Mouse (Mus musculus) embryo, embryonic 11.5 days (tissue): Measurements from ENCODE around the gene Mycl.

Experiments
- DNase-seq: peaks from one replicate; pipeline ENCODE4 v3.0.0-alpha.2; 2012; ENCODE audit warnings: low read depth, low spot score

Gene Mycl

GRCm38 (mm10) chr4:122995404-122996220 lies at the start of gene Mycl:
TSS of gene Mycl (plus strand) at chr4:122995652.
- DNase-seq, result peak; percentile 74

GRCm38 (mm10) chr4:122947223-122947622 lies 48.2 kb upstream of the Mycl start:
- no peak for DNase-seq

GRCm38 (mm10) chr4:122949096-122949495 lies 46.4 kb upstream of the Mycl start:
- no peak for DNase-seq

- DNase-seq, result no peak
Measured at GRCm38 (mm10) chr4:122954680-122955411, 40.6 kb upstream of the Mycl start.

- peak; percentile 73 for DNase-seq
Measured at GRCm38 (mm10) chr4:122955412-122956136, 39.9 kb upstream of the Mycl start.

- no peak for DNase-seq
Measured at GRCm38 (mm10) chr4:122956301-122956700, 39.2 kb upstream of the Mycl start.

- no peak for DNase-seq
Measured at GRCm38 (mm10) chr4:122958491-122959031, 36.9 kb upstream of the Mycl start.

GRCm38 (mm10) chr4:122959816-122960215 lies 35.6 kb upstream of the Mycl start:
- no peak for DNase-seq

- DNase-seq, result no peak
Measured at GRCm38 (mm10) chr4:122960321-122961099, 34.9 kb upstream of the Mycl start.

- no peak for DNase-seq
Measured at GRCm38 (mm10) chr4:122961100-122961567, 34.3 kb upstream of the Mycl start, which contains the start of gene Mfsd2a. TSS of gene Mfsd2a (minus strand) at chr4:122961188.

GRCm38 (mm10) chr4:122961589-122961988 lies 33.9 kb upstream of the Mycl start:
- DNase-seq, result no peak

- DNase-seq, result no peak
Measured at GRCm38 (mm10) chr4:122962751-122963150, 32.7 kb upstream of the Mycl start.

GRCm38 (mm10) chr4:122968106-122968505 lies 27.3 kb upstream of the Mycl start:
- no peak for DNase-seq

- DNase-seq, result no peak
Measured at GRCm38 (mm10) chr4:122971191-122971590, 24.3 kb upstream of the Mycl start.

GRCm38 (mm10) chr4:122971646-122972045 lies 23.8 kb upstream of the Mycl start:
- DNase-seq, result no peak

- no peak for DNase-seq
Measured at GRCm38 (mm10) chr4:122972056-122972455, 23.4 kb upstream of the Mycl start.

GRCm38 (mm10) chr4:122974976-122975520 lies 20.4 kb upstream of the Mycl start:
- no peak for DNase-seq

- no peak for DNase-seq
Measured at GRCm38 (mm10) chr4:122976885-122977284, 18.6 kb upstream of the Mycl start.

GRCm38 (mm10) chr4:122978850-122979249 lies 16.6 kb upstream of the Mycl start:
- no peak for DNase-seq

- DNase-seq, result no peak
Measured at GRCm38 (mm10) chr4:122979826-122980225, 15.6 kb upstream of the Mycl start.

GRCm38 (mm10) chr4:122980684-122981083 lies 14.8 kb upstream of the Mycl start:
- DNase-seq, result no peak
